Mouse (Mus musculus) stomach, embryonic 15.5 days (tissue): Measurements from ENCODE around the gene Elf4. TPM values are rescaled to one million over a fixed set of nuclear protein-coding genes. Genes with fewer than 3 reads are reported as not detected.

Source experiments
- ATAC-seq: fragments of 200-750 bp; cut with Nextera tagmentation; 2 replicates; pipeline ENCODE4 v1.8.0; 2017; ENCODE audit warnings: low read depth, moderate number of reproducible peaks, moderate TSS enrichment; ENCODE audit not compliant: insufficient read depth, low FRiP score
- H3K27ac ChIP-seq: fragments of 300-500 bp; sonication (generic); 2 replicates; pipeline ENCODE4 v1.5.1; 2015; ENCODE audit warnings: mild to moderate bottlenecking, inconsistent platforms
- H3K27me3 ChIP-seq: fragments of 300-500 bp; sonication (generic); replicated peaks from 2 replicates; pipeline ENCODE4 v1.6.1; 2015; ENCODE audit warnings: inconsistent platforms
- H3K36me3 ChIP-seq: fragments of 300-500 bp; sonication (generic); 2 replicates; pipeline ENCODE4 v1.6.1; 2015; ENCODE audit warnings: inconsistent platforms
- H3K4me1 ChIP-seq: fragments of 300-500 bp; sonication (generic); 2 replicates; pipeline ENCODE4 v1.6.1; 2015; ENCODE audit warnings: inconsistent platforms
- H3K4me2 ChIP-seq: fragments of 300-500 bp; sonication (generic); 2 replicates; pipeline ENCODE4 v1.6.1; 2015; ENCODE audit warnings: mild to moderate bottlenecking, inconsistent platforms
- H3K4me3 ChIP-seq: fragments of 300-500 bp; sonication (generic); replicated peaks from 2 replicates; pipeline ENCODE4 v1.5.1; 2015; ENCODE audit warnings: inconsistent platforms
- H3K9ac ChIP-seq: fragments of 300-500 bp; sonication (generic); 2 replicates; pipeline ENCODE4 v1.6.1; 2015; ENCODE audit warnings: inconsistent platforms
- H3K9me3 ChIP-seq: fragments of 300-500 bp; sonication (generic); 2 replicates; pipeline ENCODE4 v1.6.1; 2016; ENCODE audit warnings: inconsistent platforms
- whole genome bisulfite sequencing: fragments of 180-500 bp; shearing (Covaris S2); methylation state at CpG from one replicate; pipeline ENCODE4 v1.1.7; 2015; 5-methylcytosine and 5-hydroxymethylcytosine counted together
- polyA plus RNA-seq: library from polyadenylated mRNA; unstranded; fragments of >200 nt; fragmentation: Nextera tagmentation; extraction: Ambion mirVana; gene quantifications from 2 replicates; pipeline ENCODE4 v1.2.1, GENCODE M21; 2015

The Elf4 gene
- polyA plus RNA-seq: 9.2 and 10.6 TPM in 2 replicates

- Histone ChIP-seq H3K9ac (no peak within 1 kb of the TSS), H3K36me3 (no peaks in the 10 kb centered on the region), H3K4me2 (peak within 1 kb of the TSS; percentile 66), H3K4me3 (peak within 1 kb of the TSS; percentile 44), H3K9me3 (no peaks in the 10 kb centered on the region), H3K27ac (no peak within 1 kb of the TSS; the same call in 1 of the 2 replicates), H3K4me1 (no peaks in the 10 kb centered on the region), H3K27me3 (no peaks in the 10 kb centered on the region)
- ATAC-seq: peak; percentile 82
- 20% methylated on average over 38 of the region's 38 CpGs for WGBS
Observed at GRCm38 (mm10) chrX:48462754-48463507, at the start of gene Elf4. TSS of gene Elf4 (minus strand) at chrX:48463132.

GRCm38 (mm10) chrX:48493763-48494162 is 30.8 kb upstream of the Elf4 start:
- no peak for ATAC-seq
- 88% methylated on average over 8 of the region's 8 CpGs for WGBS
- no peaks in the 10 kb centered on the region for H3K4me1 ChIP-seq

GRCm38 (mm10) chrX:48481687-48482086 is 18.8 kb upstream of the Elf4 start:
- WGBS: 89% methylated on average over 7 of the region's 7 CpGs
- Histone ChIP-seq H3K4me1 (no peaks in the 10 kb centered on the region), H3K4me2 (no peak overlapping the region), H3K4me3 (no peak overlapping the region), H3K27me3 (no peaks in the 10 kb centered on the region), H3K27ac (no peak overlapping the region), H3K9me3 (no peaks in the 10 kb centered on the region), H3K9ac (no peak overlapping the region), H3K36me3 (no peaks in the 10 kb centered on the region)
- no peak for ATAC-seq

More at GRCm38 (mm10) chrX:48493763-48494162, 30.8 kb upstream of the Elf4 start:
- H3K27ac ChIP-seq: no peak overlapping the region
- no peak overlapping the region for H3K4me2 ChIP-seq
- no peaks in the 10 kb centered on the region for H3K27me3 ChIP-seq
- H3K4me3 ChIP-seq: no peak overlapping the region
- no peak overlapping the region for H3K9ac ChIP-seq
- H3K36me3 ChIP-seq: no peaks in the 10 kb centered on the region
- no peaks in the 10 kb centered on the region for H3K9me3 ChIP-seq

GRCm38 (mm10) chrX:48481095-48481494 is 18.2 kb upstream of the Elf4 start:
- no peaks in the 10 kb centered on the region for H3K9me3 ChIP-seq
- H3K4me1 ChIP-seq: no peaks in the 10 kb centered on the region
- no peaks in the 10 kb centered on the region for H3K27me3 ChIP-seq
- H3K36me3 ChIP-seq: no peaks in the 10 kb centered on the region
- H3K4me3 ChIP-seq: no peak overlapping the region
- H3K9ac ChIP-seq: no peak overlapping the region
- H3K4me2 ChIP-seq: no peak overlapping the region
- 77% methylated on average over 4 of the region's 4 CpGs for WGBS
- no peak overlapping the region for H3K27ac ChIP-seq
- ATAC-seq: no peak

GRCm38 (mm10) chrX:48467355-48467946 is 4.5 kb upstream of the Elf4 start:
- H3K4me3 ChIP-seq: no peak overlapping the region
- no peak overlapping the region for H3K9ac ChIP-seq
- H3K4me1 ChIP-seq: no peaks in the 10 kb centered on the region
- no peaks in the 10 kb centered on the region for H3K27me3 ChIP-seq
- no peak overlapping the region for H3K27ac ChIP-seq
- no peaks in the 10 kb centered on the region for H3K9me3 ChIP-seq
- ATAC-seq: no peak
- H3K36me3 ChIP-seq: no peaks in the 10 kb centered on the region
- no peak overlapping the region for H3K4me2 ChIP-seq
- 61% methylated on average over 3 of the region's 3 CpGs for WGBS

GRCm38 (mm10) chrX:48466174-48466573 is 3.2 kb upstream of the Elf4 start:
- H3K4me3 ChIP-seq: no peak overlapping the region
- no peak overlapping the region for H3K4me2 ChIP-seq
- ATAC-seq: no peak
- no peak overlapping the region for H3K27ac ChIP-seq
- no peaks in the 10 kb centered on the region for H3K9me3 ChIP-seq
- H3K36me3 ChIP-seq: no peaks in the 10 kb centered on the region
- WGBS: 57% methylated on average over 2 of the region's 2 CpGs
- no peaks in the 10 kb centered on the region for H3K4me1 ChIP-seq
- H3K27me3 ChIP-seq: no peaks in the 10 kb centered on the region
- no peak overlapping the region for H3K9ac ChIP-seq

GRCm38 (mm10) chrX:48464436-48464835 is 1.5 kb upstream of the Elf4 start:
- H3K4me1 ChIP-seq: no peaks in the 10 kb centered on the region
- no peaks in the 10 kb centered on the region for H3K36me3 ChIP-seq
- H3K4me3 ChIP-seq: no peak overlapping the region
- H3K9ac ChIP-seq: no peak overlapping the region
- no peak overlapping the region for H3K4me2 ChIP-seq
- H3K27ac ChIP-seq: no peak overlapping the region
- H3K27me3 ChIP-seq: no peaks in the 10 kb centered on the region
- ATAC-seq: no peak
- H3K9me3 ChIP-seq: no peaks in the 10 kb centered on the region
- 82% methylated on average over 6 of the region's 6 CpGs for WGBS

- Histone ChIP-seq H3K4me3 (no peak overlapping the region), H3K9ac (no peak overlapping the region), H3K4me1 (no peaks in the 10 kb centered on the region), H3K27me3 (no peaks in the 10 kb centered on the region), H3K9me3 (no peaks in the 10 kb centered on the region), H3K27ac (no peak overlapping the region), H3K4me2 (no peak overlapping the region), H3K36me3 (no peaks in the 10 kb centered on the region)
- no peak for ATAC-seq
- WGBS: 82% methylated on average over 4 of the region's 4 CpGs
Observed at GRCm38 (mm10) chrX:48463636-48464035, 704 bp upstream of the Elf4 start.

- Histone ChIP-seq H3K4me1 (no peaks in the 10 kb centered on the region), H3K9ac (no peak overlapping the region), H3K27ac (no peak overlapping the region), H3K4me3 (peak overlapping the region; percentile 44), H3K4me2 (peak overlapping the region; percentile 66), H3K36me3 (no peaks in the 10 kb centered on the region), H3K27me3 (no peaks in the 10 kb centered on the region), H3K9me3 (no peaks in the 10 kb centered on the region)
- 34% methylated on average over 4 of the region's 4 CpGs for WGBS
- 0 out of 2 replicates have a peak, but pooled peaks have one; percentile 36 for ATAC-seq
Observed at GRCm38 (mm10) chrX:48462297-48462696, 635 bp downstream of the Elf4 start.

GRCm38 (mm10) chrX:48461006-48461405 is 1.9 kb downstream of the Elf4 start:
- 72% methylated on average over 4 of the region's 4 CpGs for WGBS
- Histone ChIP-seq H3K4me2 (no peak overlapping the region), H3K9me3 (no peaks in the 10 kb centered on the region), H3K9ac (no peak overlapping the region), H3K36me3 (no peaks in the 10 kb centered on the region), H3K4me3 (no peak overlapping the region), H3K27ac (no peak overlapping the region), H3K4me1 (no peaks in the 10 kb centered on the region), H3K27me3 (no peaks in the 10 kb centered on the region)
- no peak for ATAC-seq

GRCm38 (mm10) chrX:48460496-48460895 is 2.4 kb downstream of the Elf4 start:
- H3K36me3 ChIP-seq: no peaks in the 10 kb centered on the region
- H3K27me3 ChIP-seq: no peaks in the 10 kb centered on the region
- H3K4me2 ChIP-seq: no peak overlapping the region
- H3K9me3 ChIP-seq: no peaks in the 10 kb centered on the region
- no peaks in the 10 kb centered on the region for H3K4me1 ChIP-seq
- no peak overlapping the region for H3K4me3 ChIP-seq
- H3K27ac ChIP-seq: no peak overlapping the region
- ATAC-seq: no peak
- WGBS: 70% methylated on average over 7 of the region's 7 CpGs
- no peak overlapping the region for H3K9ac ChIP-seq

- Histone ChIP-seq H3K27me3 (no peaks in the 10 kb centered on the region), H3K36me3 (no peaks in the 10 kb centered on the region), H3K4me1 (no peaks in the 10 kb centered on the region), H3K9ac (no peak overlapping the region), H3K9me3 (no peaks in the 10 kb centered on the region), H3K27ac (no peak overlapping the region), H3K4me2 (no peak overlapping the region), H3K4me3 (no peak overlapping the region)
- no peak for ATAC-seq
- WGBS: 73% methylated on average over 6 of the region's 6 CpGs
Observed at GRCm38 (mm10) chrX:48456956-48457355, 6.0 kb downstream of the Elf4 start.
